Mouse (Mus musculus) C2C12 (cell line): ENCODE data around the gene Eif2ak4.
A peak's percentile ranks its signal among the peaks of the same experiment; 100 is the strongest.

Experiments
- CEBPB ChIP-seq: IDR thresholded peaks from one replicate; pipeline ENCODE4 v1.6.1; 2011; ENCODE audit warnings: low read depth, mild to moderate bottlenecking, control low read depth, moderate library complexity
- CTCF ChIP-seq: IDR thresholded peaks from one replicate; pipeline ENCODE4 v1.5.1; 2011; ENCODE audit not compliant: control insufficient read depth, insufficient read depth, insufficient read length
- FOSL1 ChIP-seq: IDR thresholded peaks from one replicate; pipeline ENCODE4 v1.8.0; 2011; ENCODE audit warnings: mild to moderate bottlenecking, low read length; ENCODE audit not compliant: poor library complexity, insufficient read depth, severe bottlenecking
- MAX ChIP-seq: IDR thresholded peaks from one replicate; pipeline ENCODE4 v1.6.1; 2011; ENCODE audit warnings: mild to moderate bottlenecking, control low read depth
- USF1 ChIP-seq: IDR thresholded peaks from one replicate; pipeline ENCODE4 v1.6.1; 2011; ENCODE audit warnings: low read depth, mild to moderate bottlenecking, control low read depth, moderate library complexity

DNA sequence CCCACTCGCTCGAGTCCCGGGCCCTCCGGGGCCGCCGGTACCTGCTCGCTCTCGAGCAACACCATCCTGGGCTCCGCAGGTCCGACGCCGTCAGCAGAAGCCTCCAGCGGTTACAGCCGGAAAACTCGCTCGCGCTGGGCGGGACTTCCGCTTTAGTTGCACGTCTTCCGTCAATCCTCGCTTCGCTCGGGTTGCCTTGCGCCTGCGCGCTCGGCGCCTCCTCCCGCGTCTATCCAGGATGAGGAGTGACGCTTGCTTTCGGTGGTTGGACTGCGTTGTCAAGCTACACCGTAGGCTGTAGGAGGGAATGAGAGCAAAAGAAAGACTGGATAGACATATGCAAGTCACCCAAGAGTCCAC, 91.1 kb downstream of the Eif2ak4 start, which contains the start of gene Srp14:
- TF ChIP-seq CTCF, result no peak
- peak; percentile 40 for TF ChIP-seq MAX
- TF ChIP-seq FOSL1, result no peak
- TF ChIP-seq USF1, result no peak
- TF ChIP-seq CEBPB, result no peak
